Mouse (Mus musculus): ENCODE measurements around the gene Nfkbil1.

- TF ChIP-seq CTCF (IDR thresholded peaks at IDR 0.05; ENCODE audit: low read depth, low read length) (no peak), POLR2A (IDR thresholded peaks at IDR 0.05; ENCODE audit: borderline replicate concordance, low read depth, low read length) (no peak)
These were observed 10.1 kb downstream of the Nfkbil1 start for GRCm38 (mm10) chr17:35225456-35225855.

Data from bone marrow macrophage, adult 2 months (primary cell).